Mouse (Mus musculus) bone marrow, adult 2 months (tissue): ENCODE measurements around the gene Zbtb18. TPM values are rescaled to one million over a fixed set of nuclear protein-coding genes. Genes with fewer than 3 reads are reported as not detected.
A peak's percentile ranks its signal among the peaks of the same experiment; 100 is the strongest.

ENCODE experiments used
- H3K27ac ChIP-seq: fragments of 200-500 bp; 2 replicates; pipeline ENCODE4 v1.5.1; 2012; ENCODE audit warnings: low read depth, mild to moderate bottlenecking, control low read depth, inconsistent platforms, low read length; ENCODE audit not compliant: control insufficient read depth, poor library complexity, insufficient read depth
- H3K4me1 ChIP-seq: fragments of 200-500 bp; 2 replicates; pipeline ENCODE4 v1.6.1; 2011; ENCODE audit warnings: low read length; ENCODE audit not compliant: control insufficient read depth, insufficient read depth
- H3K4me3 ChIP-seq: fragments of 200-500 bp; replicated peaks from 2 replicates; pipeline ENCODE3; 2011; ENCODE audit warnings: mild to moderate bottlenecking, low read depth, low read length, control low read depth; ENCODE audit not compliant: control insufficient read depth
- CTCF ChIP-seq: fragments of 200-500 bp; IDR thresholded peaks from 2 replicates; pipeline ENCODE4 v1.5.1; 2011; ENCODE audit warnings: low read length, control low read depth; ENCODE audit not compliant: control insufficient read depth, insufficient read depth
- POLR2A ChIP-seq: fragments of 200-500 bp; IDR thresholded peaks from 2 replicates; pipeline ENCODE4 v1.6.1; 2011; ENCODE audit warnings: low read depth, mild to moderate bottlenecking, control low read depth, low read length, borderline replicate concordance; ENCODE audit not compliant: control insufficient read depth
- WGBS: fragments of 180-500 bp; shearing (Covaris S2); methylation state at CpG from one replicate; pipeline ENCODE4 v1.1.7; 2018; 5-methylcytosine and 5-hydroxymethylcytosine counted together
- polyA plus RNA-seq: library from polyadenylated mRNA; stranded (reverse); fragments of >200 nt; gene quantifications from 2 replicates; pipeline ENCODE4 v1.2.4, GENCODE M21; 2011; ENCODE audit warnings: low replicate concordance; ENCODE audit not compliant: missing spikeins, insufficient read depth, insufficient read length

Zbtb18 gene
- polyA plus RNA-seq, 1 experiment, result 14.3 TPM

DNA sequence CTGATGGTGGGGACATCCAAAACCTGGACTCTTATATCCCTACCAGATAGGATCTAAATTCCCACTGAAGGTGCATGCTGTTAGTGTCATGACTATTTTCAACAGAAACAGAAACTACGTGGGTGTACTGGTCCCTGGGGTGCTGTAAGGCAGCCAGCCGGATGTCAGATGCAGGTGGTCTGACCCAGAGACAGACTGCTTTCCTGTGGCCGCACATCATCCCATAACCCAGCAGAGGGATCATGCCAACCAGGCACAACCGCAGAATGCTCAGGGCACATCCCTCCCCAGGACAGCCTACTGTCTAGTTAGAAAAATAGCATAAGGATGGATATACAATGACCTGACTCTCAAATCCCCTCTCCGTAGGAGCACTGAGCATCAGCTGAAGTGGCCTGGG is 14.3 kb upstream of the Zbtb18 start:
- WGBS, result 63% methylated on average over 5 of the region's 5 CpGs
- H3K27ac ChIP-seq, result peak overlapping the region; percentile 62
- peak overlapping the region; percentile 32 for H3K4me3 ChIP-seq
- H3K4me1 ChIP-seq, result no peaks in the 10 kb centered on the region
- no peak for TF ChIP-seq CTCF
- TF ChIP-seq POLR2A, result no peak

DNA sequence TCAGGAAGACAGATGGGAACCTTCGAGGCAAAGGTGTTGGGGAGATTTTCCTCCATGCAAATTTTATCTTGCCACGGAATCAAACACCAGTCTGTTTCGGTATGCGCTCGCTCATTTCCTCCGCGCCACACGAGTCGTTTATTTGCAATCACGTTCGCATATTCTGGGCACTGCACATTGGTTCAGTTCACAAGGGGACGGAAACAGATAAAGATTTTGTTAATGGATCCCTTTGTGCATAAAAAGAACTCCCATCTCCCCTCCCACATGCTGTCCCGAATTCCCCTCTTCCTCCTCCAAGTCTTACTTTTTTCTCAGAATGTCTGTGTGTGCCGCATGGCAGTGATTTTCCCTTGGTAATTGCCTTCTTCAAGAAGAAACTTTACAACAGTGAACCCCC is 13.8 kb upstream of the Zbtb18 start:
- TF ChIP-seq CTCF, result no peak
- no peak for TF ChIP-seq POLR2A
- Histone ChIP-seq H3K4me1 (no peaks in the 10 kb centered on the region), H3K4me3 (peak overlapping the region; percentile 32), H3K27ac (peak overlapping the region; percentile 62)
- 60% methylated on average over 14 of the region's 14 CpGs for WGBS

GRCm38 (mm10) chr1:177429067-177429466 is 13.1 kb upstream of the Zbtb18 start:
- TF ChIP-seq CTCF, result no peak
- TF ChIP-seq POLR2A, result no peak
- Histone ChIP-seq H3K27ac (no peak overlapping the region), H3K4me3 (no peak overlapping the region), H3K4me1 (no peaks in the 10 kb centered on the region)
- WGBS, result 82% methylated on average over 4 of the region's 4 CpGs

DNA sequence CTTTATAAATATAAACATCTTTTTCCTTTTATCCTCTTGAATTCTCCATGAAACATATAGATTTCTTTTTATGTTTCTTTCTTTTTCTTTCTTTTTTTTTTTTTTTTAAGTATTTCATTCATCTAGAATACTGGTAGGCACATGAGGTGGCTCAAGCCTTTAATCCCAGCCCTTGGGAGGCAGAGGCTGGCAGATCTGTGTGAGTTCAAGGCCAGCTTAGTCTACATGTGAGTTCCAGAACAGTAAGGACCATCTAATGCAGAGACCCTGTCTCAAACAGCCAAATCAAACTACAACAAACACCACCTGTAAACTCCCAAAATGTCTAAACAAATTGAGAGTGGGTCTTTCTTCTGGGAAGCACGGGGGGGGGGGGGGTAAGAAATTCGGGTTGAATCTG is 1.7 kb upstream of the Zbtb18 start:
- no peak overlapping the region for H3K4me3 ChIP-seq
- peaks cover 3% of the 10 kb centered on the region; the same call in 1 of the 2 replicates for H3K4me1 ChIP-seq
- H3K27ac ChIP-seq, result no peak overlapping the region
- WGBS, result 4% methylated on average over 2 of the region's 2 CpGs
- TF ChIP-seq CTCF (no peak), POLR2A (no peak)

DNA sequence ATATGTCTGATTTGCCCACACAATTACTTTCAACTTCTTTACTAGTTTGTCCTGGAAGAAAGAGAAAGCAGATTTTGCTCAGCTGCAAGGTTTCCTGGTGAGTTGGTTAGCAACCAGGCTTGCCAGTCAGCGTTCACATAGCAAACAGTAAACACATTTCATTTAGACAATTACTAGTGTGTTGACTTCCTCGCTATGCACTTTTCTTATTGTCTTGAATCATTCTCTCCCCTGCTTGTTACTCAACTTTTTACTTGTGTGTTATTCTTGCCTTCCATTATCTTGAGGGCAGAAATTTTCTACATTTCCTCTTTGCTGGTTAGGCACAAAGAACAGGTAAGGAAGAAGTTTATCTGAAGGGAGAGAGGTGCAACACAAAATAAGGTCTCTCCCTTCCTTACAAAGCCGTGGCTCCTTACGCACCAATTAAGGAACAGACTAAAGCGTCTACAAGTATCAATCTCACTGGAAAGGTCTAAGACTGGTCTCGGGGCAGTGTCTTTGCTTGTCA is 1.1 kb upstream of the Zbtb18 start:
- Histone ChIP-seq H3K4me1 (peaks cover 3% of the 10 kb centered on the region; the same call in 1 of the 2 replicates), H3K27ac (peak overlapping the region; percentile 98), H3K4me3 (peak overlapping the region; percentile 84)
- WGBS, result 0% methylated on average over 6 of the region's 6 CpGs
- TF ChIP-seq CTCF (no peak), POLR2A (no peak)

GRCm38 (mm10) chr1:177441492-177442195 is 507 bp upstream of the Zbtb18 start:
- TF ChIP-seq CTCF (no peak), POLR2A (peak; percentile 58; the same call in 1 of the 2 replicates)

DNA sequence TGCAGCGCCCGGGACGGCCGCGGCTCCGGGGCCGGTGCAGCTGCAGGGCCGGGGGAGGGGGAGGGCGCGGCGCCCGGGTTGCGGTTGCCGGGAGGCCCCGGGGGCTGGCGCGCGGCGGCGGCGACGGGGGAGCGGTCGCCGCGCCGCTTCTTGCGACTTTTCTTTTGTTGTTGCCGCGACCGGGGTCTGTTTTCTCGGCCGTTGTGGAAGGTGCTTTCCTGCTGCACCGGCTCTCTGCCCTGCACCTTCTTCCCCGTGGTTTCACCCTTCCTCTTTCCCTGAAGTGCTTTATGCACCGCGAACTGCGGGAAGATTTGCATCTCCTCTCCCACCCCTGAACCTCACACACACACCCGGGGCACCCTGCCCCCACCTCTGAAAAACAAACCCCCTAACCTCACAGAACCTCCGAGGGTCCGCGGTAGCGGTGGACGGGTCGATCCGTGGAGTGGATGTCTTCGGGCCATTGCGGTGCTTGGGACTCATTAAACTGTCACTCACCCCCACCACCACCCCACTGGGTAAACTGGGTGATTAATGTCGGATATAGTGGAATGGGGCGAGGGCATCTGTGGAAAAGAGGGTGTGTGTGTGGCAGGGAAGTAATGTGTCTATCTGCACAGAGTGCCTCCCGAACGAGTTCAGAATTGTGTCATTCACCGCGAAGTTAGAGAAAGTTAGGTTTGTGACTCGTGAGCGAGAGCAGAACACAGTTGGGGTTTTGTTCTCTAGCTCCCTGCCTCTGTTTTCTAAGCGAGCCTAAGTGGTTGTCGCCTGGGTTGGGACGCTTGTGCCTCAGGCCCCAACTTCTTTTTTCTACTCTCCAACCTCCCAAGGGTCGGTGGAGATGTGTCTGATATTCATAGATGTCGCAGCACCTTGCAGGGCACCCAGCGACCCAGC is 921 bp downstream of the Zbtb18 start:
- TF ChIP-seq CTCF, result no peak
- peak; percentile 58 for TF ChIP-seq POLR2A
- WGBS, result 5% methylated on average over 61 of the region's 62 CpGs
- H3K27ac ChIP-seq, result peak overlapping the region; percentile 85
- H3K4me3 ChIP-seq, result peak overlapping the region; percentile 80
- peaks cover 3% of the 10 kb centered on the region; the same call in 1 of the 2 replicates for H3K4me1 ChIP-seq

More at GRCm38 (mm10) chr1:177441492-177442195, 507 bp upstream of the Zbtb18 start:
- Histone ChIP-seq H3K27ac (peak overlapping the region; percentile 98), H3K4me1 (peaks cover 3% of the 10 kb centered on the region; the same call in 1 of the 2 replicates), H3K4me3 (peak overlapping the region; percentile 84)
- WGBS, result under 1% methylated on average over 86 of the region's 87 CpGs

DNA sequence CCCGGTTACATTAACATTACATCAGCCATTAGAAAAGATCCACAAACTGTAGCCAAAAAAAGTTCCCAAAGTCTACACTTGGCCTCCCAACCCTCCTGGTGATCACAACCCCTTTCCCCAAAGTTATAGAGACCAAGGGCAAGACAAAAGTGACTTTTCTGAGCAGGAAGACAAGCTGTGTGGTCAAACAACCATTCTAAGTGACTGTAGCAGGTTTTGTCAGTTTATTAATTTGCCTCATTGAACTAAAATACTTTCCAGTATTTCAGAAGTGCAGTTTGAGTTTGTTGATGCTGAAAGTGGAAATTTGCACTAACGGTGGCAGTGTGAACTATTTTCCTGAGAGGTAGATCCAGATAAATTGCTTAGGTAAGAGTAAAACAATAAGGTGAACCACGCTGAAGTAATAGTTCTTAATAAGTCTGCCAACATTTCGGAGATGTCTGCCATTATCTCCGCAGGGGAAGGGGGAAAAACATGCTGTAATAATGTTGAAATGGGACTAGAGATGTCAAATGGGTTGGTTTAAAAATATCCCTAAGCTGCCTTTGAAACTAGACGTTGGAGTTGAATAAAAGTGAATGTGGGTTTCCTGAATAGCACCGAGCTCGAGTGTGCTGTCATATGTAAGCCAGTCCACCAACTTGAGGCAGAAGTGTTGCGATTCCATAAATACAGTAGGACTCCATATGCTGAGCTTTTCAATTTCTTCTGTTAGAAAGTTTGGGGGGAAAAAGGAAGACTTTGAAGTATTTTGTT is 1.8 kb downstream of the Zbtb18 start:
- H3K27ac ChIP-seq, result peak overlapping the region; percentile 85
- 15% methylated on average over 9 of the region's 9 CpGs for WGBS

More for the DNA sequence above, 1.8 kb downstream of the Zbtb18 start:
- peaks cover 3% of the 10 kb centered on the region; the same call in 1 of the 2 replicates for H3K4me1 ChIP-seq
- TF ChIP-seq CTCF, result no peak
- TF ChIP-seq POLR2A, result no peak
- H3K4me3 ChIP-seq, result peak overlapping the region; percentile 80
